In genomic region chr4:87119758-87120157, GRCm38 (mm10) we compare ENCODE assay signal across 13 mouse cellular contexts.
DNase-seq lines count a peak whose midpoint lies in the region; ATAC-seq and TF ChIP-seq lines count a peak whose summit lies in the region.
"Had no signal": no experiment of that assay in that cellular context is flagged by ENCODE, and none has a peak within 500 bp of the region (broad histone marks: within the 10 kb centered on the region; RNA-seq: fewer than 3 reads in every experiment).

No protein-coding gene starts in this region.

- no peak overlapping the region for H3K4me2 ChIP-seq in heart, embryonic 12.5 days
- no peak overlapping the region for H3K4me2 ChIP-seq in midbrain, embryonic 14.5 days (ENCODE audit: low read length)
- H3K4me2 ChIP-seq in midbrain, embryonic 11.5 days: no peak overlapping the region
- H3K4me2 ChIP-seq: intestine, embryonic 15.5 days; limb, embryonic 13.5 days had no signal

- H3K36me3 ChIP-seq in heart, embryonic 12.5 days: no peaks in the 10 kb centered on the region
- no peaks in the 10 kb centered on the region for H3K36me3 ChIP-seq in midbrain, embryonic 14.5 days (ENCODE audit: control insufficient read depth, insufficient read depth, low read length)
- no peaks in the 10 kb centered on the region for H3K36me3 ChIP-seq in midbrain, embryonic 11.5 days (ENCODE audit: control insufficient read depth, insufficient read depth, low read length)
- no peaks in the 10 kb centered on the region for H3K36me3 ChIP-seq in ES-E14 (ENCODE audit: control insufficient read depth, insufficient read depth, low read length, poor library complexity, severe bottlenecking)
- H3K36me3 ChIP-seq: intestine, embryonic 15.5 days; limb, embryonic 13.5 days had no signal

- H3K4me1 ChIP-seq in heart, embryonic 12.5 days (replicated peaks): peaks cover 13% of the 10 kb centered on the region
- no peaks in the 10 kb centered on the region for H3K4me1 ChIP-seq in midbrain, embryonic 14.5 days (ENCODE audit: control insufficient read depth, insufficient read depth, low read length)
- no peaks in the 10 kb centered on the region; the same call in 1 of the 2 replicates for H3K4me1 ChIP-seq in midbrain, embryonic 11.5 days (ENCODE audit: control insufficient read depth, insufficient read depth, low read length)
- H3K4me1 ChIP-seq in ES-E14 (ENCODE audit: control insufficient read depth in 2 of 2, insufficient read depth in 2 of 2, low read length in 2 of 2, poor library complexity in 1 of 2): peaks cover 0 to 3% of the 10 kb centered on the region in 2 experiments; a peak in 2 of 4 replicates
- H3K4me1 ChIP-seq: intestine, embryonic 15.5 days; limb, embryonic 13.5 days had no signal

- no peaks in the 10 kb centered on the region for H3K27me3 ChIP-seq in heart, embryonic 12.5 days (replicated peaks)
- H3K27me3 ChIP-seq in midbrain, embryonic 14.5 days (ENCODE audit: control insufficient read depth, insufficient read depth, low read length): no peaks in the 10 kb centered on the region
- H3K27me3 ChIP-seq in midbrain, embryonic 11.5 days (ENCODE audit: control insufficient read depth, insufficient read depth, low read length): no peaks in the 10 kb centered on the region
- H3K27me3 ChIP-seq: intestine, embryonic 15.5 days; limb, embryonic 13.5 days had no signal

- DNase-seq in heart, adult 11 months: peak; percentile 66
- peak; percentile 21 for DNase-seq in midbrain, embryonic 14.5 days
- no peak for DNase-seq in midbrain, embryonic 11.5 days (ENCODE audit: low spot score, missing footprints)
- peak; percentile 70 for DNase-seq in ES-E14 (ENCODE audit: low read depth, low spot score)
- DNase-seq in Muller cell, postnatal 12 days (ENCODE audit: inconsistent ontology term): no peak
- DNase-seq: cerebellum, adult 2 months; heart, postnatal 36 days; kidney, postnatal 14 days; thymus, adult 18-20 months had no signal

- H3K4me3 ChIP-seq in heart, embryonic 12.5 days: no peak overlapping the region
- H3K4me3 ChIP-seq in midbrain, embryonic 14.5 days (replicated peaks; ENCODE audit: low read depth, low read length): no peak overlapping the region
- H3K4me3 ChIP-seq in midbrain, embryonic 11.5 days (ENCODE audit: low read depth, low read length): no peak overlapping the region
- no peak overlapping the region for H3K4me3 ChIP-seq in ES-E14 (ENCODE audit: insufficient read depth in 1 of 2, low read depth in 1 of 2, low read length in 2 of 2, poor library complexity in 1 of 2, severe bottlenecking in 1 of 2)
- H3K4me3 ChIP-seq: intestine, embryonic 15.5 days; limb, embryonic 13.5 days had no signal

- no peak overlapping the region for H3K27ac ChIP-seq in heart, embryonic 12.5 days (ENCODE audit: poor library complexity, severe bottlenecking)
- H3K27ac ChIP-seq in midbrain, embryonic 14.5 days (replicated peaks; ENCODE audit: low read depth, low read length): no peak overlapping the region
- no peak overlapping the region for H3K27ac ChIP-seq in midbrain, embryonic 11.5 days (ENCODE audit: low read depth, low read length)
- no peak overlapping the region for H3K27ac ChIP-seq in ES-E14 (ENCODE audit: insufficient read depth, low read depth, low read length, poor library complexity, severe bottlenecking)
- H3K27ac ChIP-seq: intestine, embryonic 15.5 days; limb, embryonic 13.5 days had no signal

- in situ Hi-C loops in ES-E14 (cut with MboI; ENCODE audit: low sequenced_read_pairs in 2 of 2, unreplicated experiment in 2 of 2): no loop called here

- ATAC-seq in heart, embryonic 12.5 days (ENCODE audit: insufficient number of reproducible peaks, low FRiP score): no peak
- ATAC-seq in midbrain, embryonic 14.5 days (ENCODE audit: low FRiP score, low TSS enrichment): no peak
- ATAC-seq in midbrain, embryonic 11.5 days (ENCODE audit: low FRiP score): no peak
- peak; percentile 64 to 73; a peak in 3 of 4 replicates for ATAC-seq in hematopoietic stem cell, adult 5-6 weeks (replicated peaks in 1 of 2; ENCODE audit: insufficient read depth in 1 of 2, low FRiP score in 2 of 2, low TSS enrichment in 1 of 2, low read depth in 1 of 2, poor library complexity in 2 of 2, severe bottlenecking in 2 of 2)
- ATAC-seq: intestine, embryonic 15.5 days had no signal

- no peaks in the 10 kb centered on the region for H3K9me3 ChIP-seq in heart, embryonic 12.5 days (replicated peaks)
- H3K9me3 ChIP-seq in midbrain, embryonic 14.5 days (ENCODE audit: control insufficient read depth, low read length): no peaks in the 10 kb centered on the region
- H3K9me3 ChIP-seq in midbrain, embryonic 11.5 days (ENCODE audit: control insufficient read depth, low read length): no peaks in the 10 kb centered on the region
- H3K9me3 ChIP-seq in ES-E14 (ENCODE audit: control insufficient read depth, insufficient read depth, low read depth, low read length): no peaks in the 10 kb centered on the region
- H3K9me3 ChIP-seq: intestine, embryonic 15.5 days; limb, embryonic 13.5 days had no signal

- 43% methylated on average over 4 of the region's 4 CpGs for WGBS in heart, embryonic 12.5 days
- WGBS in midbrain, embryonic 14.5 days: 48% methylated on average over 4 of the region's 4 CpGs
- 55% methylated on average over 4 of the region's 4 CpGs for WGBS in midbrain, embryonic 11.5 days

- H3K9ac ChIP-seq in heart, embryonic 12.5 days: no peak overlapping the region
- H3K9ac ChIP-seq in midbrain, embryonic 14.5 days (replicated peaks; ENCODE audit: low read length): no peak overlapping the region
- H3K9ac ChIP-seq in midbrain, embryonic 11.5 days (ENCODE audit: low read length): no peak overlapping the region
- no peak overlapping the region for H3K9ac ChIP-seq in ES-E14 (ENCODE audit: insufficient read depth, low read depth, low read length, poor library complexity, severe bottlenecking)
- H3K9ac ChIP-seq: intestine, embryonic 15.5 days; limb, embryonic 13.5 days had no signal

TF ChIP-seq in ES-E14, 5 proteins besides CTCF, POLR2A, EP300 and RAD21:
- TF ChIP-seq MAFK (IDR thresholded peaks at IDR 0.05; ENCODE audit: insufficient read depth, low read depth, low read length): no peak
- no peak for TF ChIP-seq HCFC1 (IDR thresholded peaks at IDR 0.05; ENCODE audit: borderline replicate concordance, insufficient read depth, low read length)
- no peak for TF ChIP-seq CHD2 (IDR thresholded peaks at IDR 0.05; ENCODE audit: low read depth, low read length)
- TF ChIP-seq ZC3H11A (IDR thresholded peaks at IDR 0.05; ENCODE audit: borderline replicate concordance, low read depth, low read length): no peak

Comparison
In these comparisons a context has a peak if more than half of its experiments do, and no peak if none do; other contexts are left out.
1. DNase-seq: peak in heart, adult 11 months (single experiment), midbrain, embryonic 14.5 days (single experiment) and ES-E14 (single experiment); none in midbrain, embryonic 11.5 days (single experiment) and Muller cell, postnatal 12 days (single experiment).
2. ATAC-seq: peak in hematopoietic stem cell, adult 5-6 weeks (2 of 2); none in heart, embryonic 12.5 days (single experiment), midbrain, embryonic 14.5 days (single experiment) and midbrain, embryonic 11.5 days (single experiment).